Mouse (Mus musculus) spleen, adult 12 weeks (tissue): ENCODE data around the gene Wasf3.
"Not testable (repeated sequence)": the region's sequence is repeated elsewhere in the genome, so short reads cannot be mapped to it uniquely, and the experiment has no call there.

Experiments used
- DNase-seq: peaks from one replicate; pipeline ENCODE4 v3.0.0; 2022; ENCODE audit warnings: low spot score

The Wasf3 gene

GRCm38 (mm10) chr5:146401012-146401411, 16.2 kb downstream of the Wasf3 start:
- not testable (repeated sequence) for DNase-seq

GRCm38 (mm10) chr5:146402311-146402710, 17.5 kb downstream of the Wasf3 start:
- DNase-seq, result no peak

GRCm38 (mm10) chr5:146403923-146404322, 19.1 kb downstream of the Wasf3 start:
- no peak for DNase-seq

GRCm38 (mm10) chr5:146406133-146406532, 21.3 kb downstream of the Wasf3 start:
- no peak for DNase-seq

GRCm38 (mm10) chr5:146407791-146408190, 23.0 kb downstream of the Wasf3 start:
- DNase-seq, result no peak

- DNase-seq, result no peak
Observed at GRCm38 (mm10) chr5:146408604-146409003, 23.8 kb downstream of the Wasf3 start.

GRCm38 (mm10) chr5:146410821-146411220, 26.0 kb downstream of the Wasf3 start:
- no peak for DNase-seq

- no peak for DNase-seq
Observed at GRCm38 (mm10) chr5:146412743-146413430, 28.1 kb downstream of the Wasf3 start.

- DNase-seq, result no peak
Observed at GRCm38 (mm10) chr5:146414611-146415010, 29.8 kb downstream of the Wasf3 start.

GRCm38 (mm10) chr5:146415218-146415617, 30.4 kb downstream of the Wasf3 start:
- no peak for DNase-seq

GRCm38 (mm10) chr5:146416331-146417110, 31.7 kb downstream of the Wasf3 start:
- DNase-seq, result no peak

GRCm38 (mm10) chr5:146418092-146418491, 33.3 kb downstream of the Wasf3 start:
- DNase-seq, result no peak

GRCm38 (mm10) chr5:146420081-146420480, 35.3 kb downstream of the Wasf3 start:
- DNase-seq, result no peak

- DNase-seq, result no peak
Observed at GRCm38 (mm10) chr5:146424711-146425326, 40.0 kb downstream of the Wasf3 start.

GRCm38 (mm10) chr5:146425656-146426055, 40.9 kb downstream of the Wasf3 start:
- no peak for DNase-seq

- DNase-seq, result no peak
Observed at GRCm38 (mm10) chr5:146428109-146428508, 43.3 kb downstream of the Wasf3 start.

- no peak for DNase-seq
Observed at GRCm38 (mm10) chr5:146431821-146432220, 47.0 kb downstream of the Wasf3 start.

- no peak for DNase-seq
Observed at GRCm38 (mm10) chr5:146432476-146432875, 47.7 kb downstream of the Wasf3 start.

GRCm38 (mm10) chr5:146435316-146435715, 50.5 kb downstream of the Wasf3 start:
- DNase-seq, result no peak

- DNase-seq, result no peak
Observed at GRCm38 (mm10) chr5:146436796-146437195, 52.0 kb downstream of the Wasf3 start.

GRCm38 (mm10) chr5:146439152-146439781, 54.5 kb downstream of the Wasf3 start:
- DNase-seq, result no peak

GRCm38 (mm10) chr5:146440273-146440672, 55.5 kb downstream of the Wasf3 start:
- no peak for DNase-seq

- no peak for DNase-seq
Observed at GRCm38 (mm10) chr5:146442767-146443166, 58.0 kb downstream of the Wasf3 start.
